Mouse (Mus musculus): ENCODE results near the gene Sh3rf3.

- TF ChIP-seq CTCF (conservative IDR thresholded peaks at IDR 0.05; ENCODE audit: low read length): no peak
- no peak for TF ChIP-seq NANOG (IDR thresholded peaks at IDR 0.05; ENCODE audit: borderline replicate concordance, low read length)
- TF ChIP-seq POU5F1 (IDR thresholded peaks at IDR 0.05; ENCODE audit: borderline replicate concordance, low read length): no peak
Observed at GRCm38 (mm10) chr10:59115691-59116090, 302.5 kb downstream of the Sh3rf3 start.

Measured in E14TG2a.4 (cell line).